Mouse (Mus musculus) midbrain, postnatal 0 days (tissue): Measurements from ENCODE around the gene Gpr33. TPM values are rescaled to one million over a fixed set of nuclear protein-coding genes. Genes with fewer than 3 reads are reported as not detected.

ENCODE experiments used
- ATAC-seq: fragments of 200-750 bp; cut with Nextera tagmentation; 2 replicates; pipeline ENCODE4 v1.8.0; 2017; ENCODE audit warnings: moderate number of reproducible peaks, mild to moderate bottlenecking, moderate TSS enrichment, moderate library complexity; ENCODE audit not compliant: low FRiP score
- DNase-seq: peaks from one replicate; pipeline ENCODE4 v3.0.0-alpha.2; 2015; ENCODE audit warnings: low spot score
- H3K27ac ChIP-seq: fragments of 300-500 bp; sonication (generic); 2 replicates; pipeline ENCODE4 v1.5.1; 2014; ENCODE audit warnings: low read depth, mild to moderate bottlenecking, low read length, mixed read lengths
- H3K27me3 ChIP-seq: fragments of 300-500 bp; sonication (generic); 2 replicates; pipeline ENCODE4 v1.6.1; 2014; ENCODE audit warnings: low read length, control low read depth, mixed read lengths; ENCODE audit not compliant: insufficient read depth
- H3K36me3 ChIP-seq: fragments of 300-500 bp; sonication (generic); 2 replicates; pipeline ENCODE4 v1.6.1; 2014; ENCODE audit warnings: low read length, control low read depth, mixed read lengths; ENCODE audit not compliant: insufficient read depth
- H3K4me1 ChIP-seq: fragments of 300-500 bp; sonication (generic); 2 replicates; pipeline ENCODE4 v1.6.1; 2014; ENCODE audit warnings: mild to moderate bottlenecking, control low read depth, antibody characterized with exemption, low read length, mixed read lengths; ENCODE audit not compliant: insufficient read depth
- H3K4me2 ChIP-seq: fragments of 300-500 bp; sonication (generic); 2 replicates; pipeline ENCODE4 v1.6.1; 2014; ENCODE audit warnings: low read depth, mild to moderate bottlenecking, low read length, mixed read lengths; ENCODE audit not compliant: poor library complexity, severe bottlenecking
- H3K4me3 ChIP-seq: fragments of 300-500 bp; sonication (generic); 2 replicates; pipeline ENCODE4 v1.5.1; 2014; ENCODE audit warnings: low read depth, mild to moderate bottlenecking, low read length, moderate library complexity
- H3K9ac ChIP-seq: fragments of 300-500 bp; sonication (generic); replicated peaks from 2 replicates; pipeline ENCODE4 v1.6.1; 2014; ENCODE audit warnings: mild to moderate bottlenecking, low read length, moderate library complexity, mixed read lengths; ENCODE audit not compliant: poor library complexity, severe bottlenecking
- H3K9me3 ChIP-seq: fragments of 300-500 bp; sonication (generic); 2 replicates; pipeline ENCODE4 v1.6.1; 2016; ENCODE audit warnings: low read length, control low read depth
- CTCF ChIP-seq: IDR thresholded peaks from 2 replicates; pipeline ENCODE4 v1.5.1; 2016; ENCODE audit warnings: antibody characterized with exemption, mild to moderate bottlenecking
- WGBS: fragments of 180-500 bp; shearing (Covaris S2); extraction: QIAGEN DNeasy Blood & Tissue Kit; methylation state at CpG from one replicate; pipeline ENCODE4 v1.1.7; 2014; 5-methylcytosine and 5-hydroxymethylcytosine counted together
- polyA plus RNA-seq: library from polyadenylated mRNA; unstranded; fragments of >200 nt; fragmentation: Nextera tagmentation; extraction: Ambion mirVana; gene quantifications from 2 replicates; pipeline ENCODE4 v1.2.1, GENCODE M21; 2015
- total RNA-seq: library from RNA; depleted of rRNA; stranded (reverse); fragments of >200 nt; gene quantifications from 2 replicates; pipeline ENCODE4 v1.2.3, GENCODE M21; 2014

Gpr33 gene
- total and polyA plus RNA-seq, 2 experiments from 2014 or later: not detected

DNA sequence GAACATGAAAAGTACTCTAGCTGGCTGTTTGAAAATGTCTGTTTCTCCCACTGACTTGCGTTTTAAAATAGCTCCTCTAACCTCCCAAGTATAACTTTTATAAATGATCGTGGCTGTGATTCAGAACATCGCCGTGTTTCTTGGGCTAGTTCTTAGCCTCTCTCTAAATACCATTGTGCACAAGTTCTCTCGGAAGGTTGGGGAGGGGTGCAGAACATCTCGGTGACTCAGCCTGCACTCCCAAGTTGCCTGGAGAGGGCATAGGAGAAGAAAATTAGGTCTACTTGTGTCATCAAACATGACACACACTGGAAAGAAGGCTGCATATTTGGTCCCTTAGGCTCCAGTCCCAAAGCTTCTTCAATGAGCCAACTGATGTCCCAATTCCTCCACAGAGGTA, 4.4 kb upstream of the Gpr33 start:
- Histone ChIP-seq H3K36me3 (no peaks in the 10 kb centered on the region), H3K27me3 (no peaks in the 10 kb centered on the region), H3K9me3 (no peaks in the 10 kb centered on the region), H3K27ac (no peak overlapping the region), H3K4me2 (no peak overlapping the region), H3K4me1 (no peaks in the 10 kb centered on the region), H3K4me3 (no peak overlapping the region), H3K9ac (no peak overlapping the region)
- no peak for DNase-seq
- ATAC-seq: no peak
- no peak for TF ChIP-seq CTCF
- WGBS: 94% methylated on average over 6 of the region's 6 CpGs

DNA sequence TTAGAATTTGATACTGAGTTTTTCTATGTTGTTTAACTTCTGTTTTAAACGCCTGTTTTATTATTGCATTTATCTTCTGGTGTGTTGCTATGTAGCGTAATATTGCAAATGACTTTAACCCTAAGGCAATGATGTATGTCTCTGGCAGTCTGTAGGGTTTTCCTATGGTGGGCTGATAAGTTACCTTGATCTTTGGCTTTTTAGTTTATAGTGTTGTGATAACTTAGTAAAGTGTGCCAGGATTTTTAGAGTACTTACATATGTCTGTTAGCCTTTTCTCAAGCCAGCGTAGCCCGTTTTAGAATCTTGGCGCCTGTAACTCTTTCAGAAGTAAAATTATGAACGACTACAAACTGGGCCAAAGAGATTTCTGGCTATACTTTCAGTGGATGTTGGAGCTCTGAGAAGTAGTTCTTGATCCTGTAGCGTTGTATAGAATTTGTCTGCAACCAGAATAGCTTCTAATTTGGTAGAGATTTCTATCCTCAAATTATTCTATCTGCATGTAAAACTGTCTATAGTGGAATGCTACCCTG, 13.3 kb downstream of the Gpr33 start:
- WGBS: 91% methylated on average over 7 of the region's 7 CpGs
- no peaks in the 10 kb centered on the region for H3K36me3 ChIP-seq
- no peak for DNase-seq
- H3K4me1 ChIP-seq: no peaks in the 10 kb centered on the region
- no peak overlapping the region for H3K4me3 ChIP-seq
- H3K27ac ChIP-seq: no peak overlapping the region
- no peak for TF ChIP-seq CTCF
- no peak overlapping the region for H3K4me2 ChIP-seq
- no peaks in the 10 kb centered on the region for H3K27me3 ChIP-seq
- H3K9me3 ChIP-seq: no peaks in the 10 kb centered on the region
- no peak for ATAC-seq
- no peak overlapping the region for H3K9ac ChIP-seq

DNA sequence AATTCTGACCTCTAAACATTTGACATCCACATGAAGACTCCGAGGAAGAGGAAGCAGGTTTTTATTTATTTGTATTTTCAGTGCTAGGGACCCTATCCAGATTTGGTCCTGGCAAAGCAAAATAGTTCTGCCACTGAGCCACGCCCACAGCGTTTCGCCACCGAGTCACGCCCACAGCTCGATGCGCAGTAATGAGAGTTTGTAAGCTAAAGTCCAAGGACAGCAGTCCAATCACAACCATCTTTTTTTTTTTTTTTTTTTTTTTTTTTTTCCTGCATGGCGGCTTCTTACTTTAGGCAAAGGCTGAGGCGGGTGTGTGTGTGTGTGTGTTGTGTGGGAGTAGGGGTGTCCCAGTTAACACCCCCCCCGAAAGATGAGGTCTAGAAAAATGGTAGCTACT, 13.8 kb downstream of the Gpr33 start:
- no peaks in the 10 kb centered on the region for H3K9me3 ChIP-seq
- H3K9ac ChIP-seq: no peak overlapping the region
- no peaks in the 10 kb centered on the region for H3K36me3 ChIP-seq
- no peak overlapping the region for H3K4me2 ChIP-seq
- no peaks in the 10 kb centered on the region for H3K27me3 ChIP-seq
- H3K4me3 ChIP-seq: no peak overlapping the region
- no peaks in the 10 kb centered on the region for H3K4me1 ChIP-seq
- TF ChIP-seq CTCF: no peak
- 88% methylated on average over 11 of the region's 11 CpGs for WGBS
- DNase-seq (no peak), ATAC-seq (no peak)
- no peak overlapping the region for H3K27ac ChIP-seq

DNA sequence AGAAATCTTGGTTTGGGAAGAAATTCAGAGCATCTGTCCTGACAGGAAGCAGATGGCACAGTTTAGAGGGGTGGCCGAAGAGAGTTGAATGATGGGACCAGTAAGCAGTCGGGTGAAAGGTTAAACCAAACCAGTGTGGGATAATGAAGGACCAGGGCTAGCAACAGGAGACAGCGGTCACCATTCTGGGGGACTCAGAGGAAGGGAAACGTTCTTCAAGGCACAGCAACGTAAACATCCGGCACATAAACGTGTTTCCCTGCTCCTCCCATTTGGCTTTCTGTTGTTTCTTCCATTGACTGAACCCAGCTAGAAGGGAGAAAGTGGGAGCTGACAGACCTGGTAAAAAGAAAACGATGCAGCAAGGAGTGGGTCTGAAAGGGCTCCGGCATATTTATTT, 14.6 kb downstream of the Gpr33 start:
- no peaks in the 10 kb centered on the region for H3K27me3 ChIP-seq
- no peaks in the 10 kb centered on the region for H3K4me1 ChIP-seq
- no peak overlapping the region for H3K4me2 ChIP-seq
- no peak overlapping the region for H3K4me3 ChIP-seq
- H3K27ac ChIP-seq: no peak overlapping the region
- H3K36me3 ChIP-seq: no peaks in the 10 kb centered on the region
- DNase-seq: no peak
- 76% methylated on average over 9 of the region's 9 CpGs for WGBS
- TF ChIP-seq CTCF: no peak
- H3K9ac ChIP-seq: no peak overlapping the region
- ATAC-seq: no peak
- H3K9me3 ChIP-seq: no peaks in the 10 kb centered on the region

DNA sequence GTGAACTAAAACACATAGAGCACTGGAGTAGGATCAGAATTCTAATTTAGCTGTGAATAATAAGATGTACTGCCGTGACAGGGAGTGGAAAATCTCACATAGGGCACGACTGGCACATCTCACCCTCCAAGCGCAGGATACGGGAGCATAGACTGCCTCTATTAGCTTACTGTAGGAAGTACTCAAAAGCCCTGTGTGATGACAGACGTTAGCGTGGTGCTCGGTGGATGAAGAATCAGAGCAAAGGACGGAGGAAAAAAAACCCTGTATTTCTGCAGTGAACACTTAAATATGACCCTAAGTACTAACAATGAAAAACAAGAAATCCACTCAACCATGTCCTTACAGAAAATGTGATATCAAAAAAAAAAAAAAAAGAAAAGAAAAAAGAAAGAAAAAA, 15.7 kb downstream of the Gpr33 start:
- Histone ChIP-seq H3K9ac (no peak overlapping the region), H3K9me3 (no peaks in the 10 kb centered on the region), H3K27me3 (no peaks in the 10 kb centered on the region), H3K36me3 (no peaks in the 10 kb centered on the region), H3K4me2 (no peak overlapping the region), H3K27ac (no peak overlapping the region), H3K4me3 (no peak overlapping the region), H3K4me1 (no peaks in the 10 kb centered on the region)
- ATAC-seq: no peak
- TF ChIP-seq CTCF: no peak
- no peak for DNase-seq
- WGBS: 76% methylated on average over 8 of the region's 8 CpGs

DNA sequence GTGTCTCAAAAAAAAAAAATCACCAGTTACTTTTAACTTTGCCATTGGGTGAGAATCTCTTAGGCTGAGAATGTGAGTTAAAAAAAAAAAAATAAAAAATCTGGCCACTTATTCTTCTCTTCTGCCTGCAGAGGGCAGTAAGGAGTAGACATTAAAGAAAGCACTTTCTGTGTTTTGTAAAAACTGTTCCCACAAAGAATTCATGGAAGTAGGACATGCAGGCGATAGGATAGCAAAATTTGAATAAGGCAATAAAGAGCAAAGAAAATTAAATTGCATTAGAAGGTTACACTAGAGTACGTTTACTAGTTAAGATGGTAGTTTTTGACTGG, 17.3 kb downstream of the Gpr33 start:
- 40% methylated on average over 2 of the region's 2 CpGs for WGBS
- DNase-seq: peak; percentile 77

More for the DNA sequence above, 17.3 kb downstream of the Gpr33 start:
- Histone ChIP-seq H3K27me3 (no peaks in the 10 kb centered on the region), H3K4me1 (peaks cover under 1% of the 10 kb centered on the region; the same call in 1 of the 2 replicates), H3K4me3 (peak overlapping the region; percentile 34), H3K4me2 (peak overlapping the region; percentile 56), H3K36me3 (no peaks in the 10 kb centered on the region), H3K9me3 (no peaks in the 10 kb centered on the region), H3K9ac (no peak overlapping the region), H3K27ac (no peak overlapping the region)
- TF ChIP-seq CTCF: peak; percentile 82
- no peak for ATAC-seq
